Mouse (Mus musculus): Measurements from ENCODE around the gene Dgkz.

The Dgkz gene

DNA sequence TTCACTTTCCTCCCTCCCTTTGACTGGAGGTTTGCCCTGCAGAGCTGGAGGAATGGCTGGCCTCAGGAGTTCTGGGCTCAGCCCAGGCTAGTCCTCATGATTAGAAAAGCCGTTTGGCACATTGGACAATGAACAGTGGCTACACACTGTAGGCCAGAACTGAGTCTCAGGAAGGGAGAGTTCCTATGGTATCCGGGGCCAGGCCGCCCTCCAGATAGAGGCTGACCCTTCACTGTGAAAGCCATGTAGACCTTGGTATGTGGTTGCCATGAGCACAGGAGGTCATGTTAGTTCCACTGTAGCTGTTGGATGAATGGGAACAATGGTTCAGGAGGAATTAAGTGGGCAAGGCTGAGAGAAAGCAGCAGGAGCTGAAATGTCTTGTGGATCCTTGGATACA, 17.7 kb upstream of the Dgkz start:
- DNase-seq: no peak

GRCm38 (mm10) chr2:91989750-91990149, 14.1 kb upstream of the Dgkz start:
- no peak for DNase-seq

DNA sequence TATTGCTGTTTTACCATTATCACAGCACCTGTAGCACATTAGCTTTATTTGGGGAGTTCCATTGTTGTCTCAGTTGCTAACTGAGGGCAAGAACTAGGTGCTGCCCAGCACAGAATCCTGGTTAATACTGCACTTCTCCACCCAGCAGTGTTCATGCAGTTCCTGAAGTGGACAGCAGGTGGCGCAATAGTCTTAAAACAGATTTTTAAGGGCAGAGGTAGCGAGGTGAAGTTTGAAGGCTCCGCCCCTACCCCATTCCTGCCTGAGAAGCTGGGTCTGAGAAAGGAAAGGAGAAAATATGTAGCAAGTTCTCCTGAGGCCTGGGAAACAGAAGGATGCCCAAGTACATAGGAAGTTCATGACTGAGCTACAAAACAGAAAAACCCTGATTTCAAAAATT, 11.9 kb upstream of the Dgkz start:
- peak; percentile 76 to 83 for DNase-seq

GRCm38 (mm10) chr2:91986071-91986470, 10.4 kb upstream of the Dgkz start:
- peak in 1 of 2 experiments; percentile 43 for DNase-seq

DNA sequence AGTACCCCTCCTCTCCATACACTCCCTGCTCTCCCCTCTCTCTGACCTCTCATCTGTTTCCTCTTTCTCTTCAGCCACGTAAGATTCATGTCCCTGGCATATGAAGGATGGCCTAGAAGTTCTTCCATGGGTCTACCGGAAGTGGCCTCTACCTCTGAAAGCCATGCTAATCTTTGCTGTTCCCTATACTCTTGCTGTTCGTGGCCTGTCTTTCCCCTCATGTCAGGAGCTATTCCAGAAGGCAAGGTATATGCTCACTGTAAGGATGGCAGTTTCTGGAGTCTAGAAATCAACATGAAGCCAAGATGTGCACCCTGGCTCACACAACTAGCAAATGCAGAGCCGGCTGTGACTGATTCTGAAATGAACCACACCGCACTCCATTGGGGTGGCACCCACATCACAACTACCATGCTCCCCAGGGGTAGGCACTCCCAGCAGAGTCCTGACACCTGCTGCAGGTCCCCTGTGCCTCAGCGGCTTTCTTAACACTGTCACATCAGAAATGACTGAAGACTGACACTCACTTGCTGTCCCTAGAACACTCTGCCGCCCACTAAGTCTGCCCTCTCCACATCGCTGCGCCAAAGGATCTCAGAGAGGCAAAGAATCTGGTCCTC, 9.4 kb upstream of the Dgkz start:
- no peak for DNase-seq

DNA sequence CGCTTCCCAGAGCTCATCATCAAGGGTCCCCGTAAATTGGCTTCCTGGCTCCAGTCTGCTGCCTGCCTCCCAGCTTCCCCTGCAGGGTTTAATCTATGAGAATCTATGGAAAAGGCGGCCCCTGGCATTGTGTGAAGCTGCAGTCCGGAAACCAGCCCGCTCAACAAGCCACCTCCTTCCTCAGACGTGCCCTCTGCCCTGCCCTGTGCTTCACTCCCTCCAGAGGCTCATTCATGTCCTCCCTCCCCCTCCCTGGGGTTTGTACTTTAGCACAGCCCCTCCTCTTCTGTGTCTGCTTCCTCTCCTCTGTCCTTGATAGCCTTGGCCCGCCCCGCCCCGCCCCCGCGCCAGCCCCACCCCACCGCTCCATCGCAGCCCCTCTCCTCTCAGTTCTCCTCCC, 8.8 kb upstream of the Dgkz start:
- DNase-seq: peak; percentile 87 to 92

DNA sequence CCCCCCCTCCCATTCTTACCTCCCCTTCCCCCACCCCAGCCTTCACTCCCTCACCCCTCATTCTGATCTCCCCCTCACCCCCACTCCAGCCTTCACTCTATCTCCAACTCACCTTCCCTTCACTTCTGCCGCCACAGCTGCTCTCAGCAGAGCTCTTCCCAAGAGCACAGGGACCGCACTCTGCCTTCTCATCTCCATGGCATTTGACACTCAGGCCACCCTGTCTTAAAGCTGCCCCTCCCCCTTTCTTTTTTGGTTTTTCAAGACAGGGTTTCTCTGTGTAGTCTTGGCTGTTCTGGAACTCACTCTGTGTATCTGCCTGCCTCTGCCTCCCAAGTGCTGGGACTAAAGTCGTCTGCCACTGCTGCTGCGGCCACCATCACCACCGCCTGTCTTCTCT, 5.2 kb upstream of the Dgkz start:
- DNase-seq: no peak

- DNase-seq: no peak
Measured at GRCm38 (mm10) chr2:91980245-91980644, 4.6 kb upstream of the Dgkz start.

DNA sequence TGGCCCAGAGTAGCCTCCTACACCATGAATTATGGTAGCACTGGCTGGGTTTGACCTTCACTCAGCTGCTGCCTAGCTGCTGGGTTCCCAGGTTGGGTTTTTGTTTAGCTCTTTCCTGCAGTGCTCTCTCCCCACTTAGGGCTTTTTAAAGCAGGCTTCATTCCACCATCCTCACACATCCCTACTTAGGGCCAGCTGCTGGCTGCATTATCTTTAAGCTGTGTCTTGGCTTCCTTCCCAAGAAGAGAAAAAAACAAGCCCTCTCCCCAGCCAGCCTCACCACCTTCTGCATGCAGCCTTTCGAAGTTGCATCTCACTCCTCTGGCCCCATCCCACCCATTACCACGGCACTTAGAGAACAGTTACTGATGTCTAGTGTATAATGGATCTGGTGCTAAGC, 2.9 kb upstream of the Dgkz start:
- DNase-seq: no peak

DNA sequence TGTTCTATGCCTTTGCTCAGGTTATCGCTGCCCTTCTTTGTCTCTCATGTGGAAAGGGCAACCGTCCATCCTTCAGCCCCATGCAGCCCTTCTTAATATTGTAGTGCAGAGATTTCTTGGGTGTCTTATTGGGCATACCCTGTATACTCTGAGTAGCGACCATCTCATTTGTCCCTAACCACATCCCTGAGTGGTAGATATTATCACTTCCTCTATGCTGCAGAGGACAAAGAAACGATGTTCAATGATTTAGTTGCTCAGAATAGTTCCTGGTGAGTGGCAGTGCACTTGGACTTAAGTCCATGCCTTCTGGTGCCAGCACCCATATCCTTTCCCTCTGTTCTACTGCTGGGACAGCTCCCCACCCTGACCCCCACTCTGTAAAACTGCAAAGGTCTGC, 2.3 kb upstream of the Dgkz start:
- DNase-seq: no peak

DNA sequence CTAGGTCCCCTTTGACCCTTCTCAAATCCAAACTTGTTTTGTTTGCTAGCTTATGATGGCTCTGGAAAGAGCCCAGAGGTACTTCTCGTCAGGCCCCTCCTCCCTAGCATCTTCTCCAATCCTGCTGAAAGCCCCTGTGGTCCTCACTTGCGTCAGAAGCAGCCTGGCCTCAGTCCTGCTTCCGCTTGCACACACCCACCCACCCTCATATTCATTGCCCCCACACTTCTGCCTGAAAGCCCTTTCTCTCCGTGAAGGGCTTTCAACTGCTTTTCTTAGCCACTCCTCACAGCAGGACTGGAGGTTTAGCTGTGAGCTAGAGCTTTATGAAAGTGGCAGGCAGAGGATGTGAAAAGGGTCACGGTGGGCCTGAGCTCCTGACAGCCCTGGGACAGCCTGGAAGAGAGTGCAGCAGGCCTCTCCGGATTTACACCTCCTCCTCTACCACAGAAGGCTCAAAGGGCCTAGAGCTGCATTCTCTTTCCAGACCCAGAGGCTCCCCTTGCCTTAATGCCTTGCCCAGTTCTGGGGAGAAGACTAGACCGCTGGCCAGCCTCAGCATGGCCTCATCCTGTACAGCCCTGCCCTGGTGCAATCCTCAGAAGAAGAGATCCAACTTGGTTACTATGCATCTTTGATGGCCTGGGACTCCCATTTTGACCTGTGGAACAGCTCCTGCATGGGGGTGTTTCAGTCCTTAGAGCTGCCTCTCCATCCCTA, 2.1 kb downstream of the Dgkz start:
- DNase-seq: no peak

GRCm38 (mm10) chr2:91972121-91972566, 3.5 kb downstream of the Dgkz start:
- peak in 1 of 2 experiments; percentile 39 for DNase-seq

DNA sequence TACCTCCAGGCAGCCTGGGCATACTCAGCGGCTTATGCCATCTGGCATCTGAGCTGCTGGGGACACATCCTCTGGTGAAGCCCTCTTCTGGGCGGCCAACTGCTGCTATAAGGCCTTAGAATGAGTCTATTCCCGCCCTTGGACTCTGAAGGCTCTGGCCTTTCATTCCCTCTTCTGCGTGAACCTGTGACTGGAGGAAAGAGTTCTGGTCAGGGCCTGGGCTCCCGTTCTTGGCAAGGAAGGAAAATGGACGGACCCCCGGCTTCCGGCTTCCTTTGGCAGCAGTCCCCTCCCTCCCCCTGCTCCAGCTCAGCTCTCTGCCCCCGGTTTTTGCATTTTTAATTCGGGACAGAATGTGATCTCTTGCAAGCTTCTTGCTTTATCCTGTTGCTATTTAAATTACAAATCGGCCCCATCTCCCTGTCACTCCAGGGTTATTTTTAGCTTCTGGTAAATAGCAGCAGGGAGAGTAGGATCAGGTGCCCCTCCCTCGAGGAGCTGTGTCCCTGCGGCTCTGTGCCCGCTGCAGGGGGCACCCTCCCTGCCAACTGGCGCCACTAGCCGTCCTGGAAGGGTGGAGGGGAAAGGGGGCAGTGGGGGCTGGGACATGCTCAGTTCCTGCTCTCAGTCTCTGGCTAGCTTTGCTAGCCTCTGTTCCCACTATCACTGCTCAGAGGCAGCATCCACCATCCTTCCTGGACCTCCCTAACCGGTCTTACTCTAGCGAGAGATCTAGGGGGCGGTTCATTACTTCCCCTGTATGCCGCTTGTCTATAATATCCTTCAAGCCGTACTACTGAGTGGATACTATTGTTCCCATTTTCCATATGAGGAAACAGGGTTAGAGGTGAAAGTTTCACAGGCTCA, 4.2 kb downstream of the Dgkz start:
- DNase-seq: peak; percentile 48 to 66

GRCm38 (mm10) chr2:91967962-91968361, 7.7 kb downstream of the Dgkz start:
- DNase-seq: peak; percentile 68 to 81

DNA sequence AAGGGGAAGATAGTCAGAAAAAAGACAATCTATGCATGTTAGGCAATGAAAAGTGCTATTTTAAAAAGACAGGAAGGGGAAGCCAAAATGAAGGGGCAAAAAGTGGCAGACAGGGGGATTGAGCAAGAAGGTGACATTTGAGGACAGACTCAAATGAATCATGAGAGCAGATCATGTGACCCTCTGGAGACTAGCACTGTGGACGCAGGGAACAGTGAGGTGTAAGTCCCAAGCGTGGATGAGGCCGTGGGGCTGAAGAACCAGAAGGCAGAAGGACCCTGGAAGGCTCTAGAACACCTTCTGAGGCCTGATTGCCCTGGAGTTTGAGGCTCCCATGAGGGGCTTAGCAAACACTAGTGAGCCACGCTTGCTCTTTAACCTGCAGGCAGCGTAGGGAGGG, 9.3 kb downstream of the Dgkz start:
- no peak for DNase-seq

GRCm38 (mm10) chr2:91965417-91965816, 10.2 kb downstream of the Dgkz start:
- peak; percentile 83 to 88 for DNase-seq

- DNase-seq: no peak
Measured at GRCm38 (mm10) chr2:91964610-91965204, 11.0 kb downstream of the Dgkz start.

- DNase-seq: peak; percentile 95 to 96
Measured at GRCm38 (mm10) chr2:91963443-91963932, 12.2 kb downstream of the Dgkz start.

DNA sequence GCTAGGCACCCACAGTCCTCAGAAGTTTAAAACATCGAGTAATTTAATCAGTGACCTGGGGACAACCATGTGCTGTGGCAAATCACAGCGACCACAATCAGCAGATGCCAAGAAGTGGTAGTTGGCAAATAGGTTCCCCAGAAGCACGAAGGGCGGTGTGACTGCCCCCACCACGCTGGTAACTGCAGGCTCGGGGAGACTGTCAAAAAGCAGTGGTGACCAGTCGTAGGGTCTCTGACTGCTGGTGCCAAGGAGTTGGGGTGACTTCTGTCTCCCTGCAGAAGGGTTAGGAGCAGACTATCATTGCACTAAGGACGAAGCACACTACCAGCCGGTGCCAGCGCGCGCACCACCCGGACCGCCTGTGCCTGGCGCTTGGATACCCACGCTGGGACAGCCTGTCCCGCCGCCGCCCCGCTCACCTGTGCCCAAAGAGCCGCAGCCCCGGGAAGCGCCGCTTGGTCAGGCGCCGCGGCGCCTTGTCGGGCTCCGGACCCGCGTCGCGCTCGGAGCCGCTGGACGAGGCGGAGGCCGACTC, 12.7 kb downstream of the Dgkz start:
- DNase-seq: peak in 1 of 2 experiments; percentile 35

GRCm38 (mm10) chr2:91961901-91962761, 13.5 kb downstream of the Dgkz start:
- DNase-seq: peak in 1 of 2 experiments; percentile 13

DNA sequence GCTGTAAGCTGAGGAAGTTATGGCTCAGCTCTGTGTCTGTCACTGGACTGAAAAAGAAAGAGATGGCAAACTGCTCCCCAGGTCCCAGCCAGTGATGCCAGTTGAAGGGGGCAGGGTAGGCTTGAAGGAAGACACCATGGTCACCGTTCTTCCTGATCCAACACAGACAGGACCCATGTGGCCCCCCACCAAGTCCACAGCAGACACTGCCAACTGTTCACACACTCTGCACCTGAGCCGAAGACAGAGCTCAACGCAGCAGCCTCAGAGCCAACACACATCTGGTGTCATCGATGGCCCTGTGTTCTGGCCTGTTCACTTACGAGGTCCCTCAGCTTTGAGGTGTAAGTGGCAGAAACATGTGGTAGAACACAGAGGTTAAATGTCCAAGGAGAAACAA, 15.2 kb downstream of the Dgkz start:
- no peak for DNase-seq

Data from lung, adult 18-20 months (tissue).